Mouse (Mus musculus) midbrain, embryonic 13.5 days (tissue): ENCODE results near the gene Bdkrb2. TPM values are rescaled to one million over a fixed set of nuclear protein-coding genes. Genes with fewer than 3 reads are reported as not detected.

Source experiments
- ATAC-seq: fragments of 200-750 bp; cut with Nextera tagmentation; 2 replicates; pipeline ENCODE4 v1.8.0; 2017; ENCODE audit warnings: mild to moderate bottlenecking, moderate TSS enrichment, moderate library complexity
- H3K27ac ChIP-seq: fragments of 300-500 bp; sonication (generic); 2 replicates; pipeline ENCODE4 v1.5.1; 2015; ENCODE audit warnings: inconsistent platforms, mild to moderate bottlenecking, moderate library complexity
- H3K27me3 ChIP-seq: fragments of 300-500 bp; sonication (generic); 2 replicates; pipeline ENCODE4 v1.6.1; 2015; ENCODE audit warnings: mild to moderate bottlenecking, inconsistent platforms
- H3K36me3 ChIP-seq: fragments of 300-500 bp; sonication (generic); 2 replicates; pipeline ENCODE4 v1.6.1; 2015; ENCODE audit warnings: mild to moderate bottlenecking, inconsistent platforms
- H3K4me1 ChIP-seq: fragments of 300-500 bp; sonication (generic); replicated peaks from 2 replicates; pipeline ENCODE4 v1.6.1; 2015; ENCODE audit warnings: inconsistent platforms
- H3K4me2 ChIP-seq: fragments of 300-500 bp; sonication (generic); replicated peaks from 2 replicates; pipeline ENCODE4 v1.6.1; 2015; ENCODE audit warnings: moderate library complexity, mild to moderate bottlenecking, inconsistent platforms
- H3K4me3 ChIP-seq: fragments of 300-500 bp; sonication (generic); replicated peaks from 2 replicates; pipeline ENCODE4 v1.5.1; 2015; ENCODE audit warnings: mild to moderate bottlenecking, inconsistent platforms
- H3K9ac ChIP-seq: fragments of 300-500 bp; sonication (generic); replicated peaks from 2 replicates; pipeline ENCODE4 v1.6.1; 2015; ENCODE audit warnings: mild to moderate bottlenecking, inconsistent platforms
- H3K9me3 ChIP-seq: fragments of 300-500 bp; sonication (generic); 2 replicates; pipeline ENCODE4 v1.6.1; 2016; ENCODE audit warnings: mild to moderate bottlenecking, inconsistent platforms
- WGBS: fragments of 180-500 bp; shearing (Covaris S2); methylation state at CpG from one replicate; pipeline ENCODE4 v1.1.7; 2015; 5-methylcytosine and 5-hydroxymethylcytosine counted together
- polyA plus RNA-seq: library from polyadenylated mRNA; unstranded; fragments of >200 nt; fragmentation: Nextera tagmentation; extraction: Ambion mirVana; gene quantifications from 2 replicates; pipeline ENCODE4 v1.2.1, GENCODE M21; 2015

Bdkrb2 gene
- polyA plus RNA-seq, 1 experiment from 2014 or later, result 0.77 TPM

GRCm38 (mm10) chr12:105571867-105572266 is 8.8 kb downstream of the Bdkrb2 start:
- H3K9me3 ChIP-seq, result no peaks in the 10 kb centered on the region
- ATAC-seq, result no peak
- 62% methylated on average over 3 of the region's 3 CpGs for WGBS
- no peaks in the 10 kb centered on the region for H3K36me3 ChIP-seq
- no peak overlapping the region for H3K4me2 ChIP-seq
- H3K27me3 ChIP-seq, result no peaks in the 10 kb centered on the region
- H3K27ac ChIP-seq, result no peak overlapping the region
- no peak overlapping the region for H3K4me3 ChIP-seq
- H3K4me1 ChIP-seq, result no peaks in the 10 kb centered on the region
- no peak overlapping the region for H3K9ac ChIP-seq

- no peak overlapping the region for H3K9ac ChIP-seq
- no peak overlapping the region for H3K27ac ChIP-seq
- ATAC-seq, result no peak
- H3K9me3 ChIP-seq, result no peaks in the 10 kb centered on the region
- 81% methylated on average over 2 of the region's 2 CpGs for WGBS
- no peak overlapping the region for H3K4me3 ChIP-seq
- no peaks in the 10 kb centered on the region for H3K4me1 ChIP-seq
- no peak overlapping the region for H3K4me2 ChIP-seq
- H3K27me3 ChIP-seq, result no peaks in the 10 kb centered on the region
- H3K36me3 ChIP-seq, result no peaks in the 10 kb centered on the region
Observed at GRCm38 (mm10) chr12:105572622-105573021, 9.6 kb downstream of the Bdkrb2 start.

GRCm38 (mm10) chr12:105574356-105574755 is 11.3 kb downstream of the Bdkrb2 start:
- ATAC-seq, result no peak
- Histone ChIP-seq H3K27me3 (no peaks in the 10 kb centered on the region), H3K9ac (no peak overlapping the region), H3K4me1 (no peaks in the 10 kb centered on the region), H3K36me3 (no peaks in the 10 kb centered on the region), H3K27ac (no peak overlapping the region), H3K9me3 (no peaks in the 10 kb centered on the region), H3K4me2 (no peak overlapping the region), H3K4me3 (no peak overlapping the region)
- WGBS, result 91% methylated on average over 4 of the region's 4 CpGs

DNA sequence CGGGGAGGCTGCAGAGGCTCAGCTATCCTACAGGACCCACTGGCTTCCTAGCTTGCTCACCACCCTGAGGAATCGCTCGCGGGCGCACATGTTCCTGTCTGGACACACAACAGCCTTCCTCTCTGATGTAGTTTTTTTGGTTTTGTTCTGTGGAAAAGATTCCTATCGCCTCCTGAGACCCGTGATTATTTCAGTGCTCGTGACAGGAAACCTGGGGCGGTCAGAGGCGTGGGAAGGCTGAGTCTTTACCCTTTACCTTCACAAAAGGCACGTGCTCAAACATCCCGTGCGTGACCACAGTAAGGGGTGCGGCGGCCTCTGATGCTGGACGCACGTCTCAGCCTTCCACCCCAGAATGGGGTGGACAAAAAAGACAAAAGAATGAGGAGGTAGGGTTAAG is 17.5 kb downstream of the Bdkrb2 start:
- H3K9me3 ChIP-seq, result no peaks in the 10 kb centered on the region
- no peak overlapping the region for H3K9ac ChIP-seq
- no peaks in the 10 kb centered on the region for H3K27me3 ChIP-seq
- 82% methylated on average over 17 of the region's 17 CpGs for WGBS
- no peaks in the 10 kb centered on the region for H3K36me3 ChIP-seq
- H3K4me2 ChIP-seq, result no peak overlapping the region
- H3K4me1 ChIP-seq, result 0 out of 2 replicates have a peak, but pooled peaks cover 6% of the 10 kb centered on the region
- no peak for ATAC-seq
- no peak overlapping the region for H3K27ac ChIP-seq
- no peak overlapping the region for H3K4me3 ChIP-seq

- Histone ChIP-seq H3K4me1 (0 out of 2 replicates have a peak, but pooled peaks cover 6% of the 10 kb centered on the region), H3K4me3 (no peak overlapping the region), H3K36me3 (no peaks in the 10 kb centered on the region), H3K4me2 (no peak overlapping the region), H3K27me3 (no peaks in the 10 kb centered on the region), H3K9ac (no peak overlapping the region), H3K9me3 (no peaks in the 10 kb centered on the region), H3K27ac (no peak overlapping the region)
- WGBS, result 50% methylated on average over 9 of the region's 9 CpGs
- ATAC-seq, result no peak
Observed at GRCm38 (mm10) chr12:105582486-105582885, 19.5 kb downstream of the Bdkrb2 start.

GRCm38 (mm10) chr12:105583484-105583883 is 20.5 kb downstream of the Bdkrb2 start:
- ATAC-seq, result no peak
- Histone ChIP-seq H3K27ac (no peak overlapping the region), H3K36me3 (no peaks in the 10 kb centered on the region), H3K9me3 (no peaks in the 10 kb centered on the region), H3K4me1 (0 out of 2 replicates have a peak, but pooled peaks cover 6% of the 10 kb centered on the region), H3K9ac (no peak overlapping the region), H3K4me2 (no peak overlapping the region), H3K4me3 (no peak overlapping the region), H3K27me3 (no peaks in the 10 kb centered on the region)
- WGBS, result 12% methylated on average over 2 of the region's 2 CpGs

DNA sequence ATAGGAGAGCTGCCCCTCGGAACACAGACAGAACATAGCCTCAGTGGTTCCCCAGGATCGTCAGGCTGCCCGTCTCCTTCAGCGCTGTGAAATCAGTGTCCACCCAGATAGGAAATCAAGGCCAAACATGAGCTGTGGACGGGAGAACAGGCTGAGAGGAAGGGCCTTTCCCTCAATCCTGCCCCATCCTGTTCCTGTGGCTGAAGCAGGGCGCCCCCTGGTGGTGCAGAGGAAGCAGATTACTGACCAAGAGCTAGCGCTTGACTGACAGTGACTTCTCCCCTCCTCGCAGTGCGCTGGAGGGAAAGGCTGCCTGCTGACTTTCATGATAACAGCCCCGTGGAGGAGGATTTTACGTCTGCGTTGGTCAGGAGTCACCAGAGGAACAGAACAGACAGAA is 21.8 kb downstream of the Bdkrb2 start:
- Histone ChIP-seq H3K4me1 (0 out of 2 replicates have a peak, but pooled peaks cover 6% of the 10 kb centered on the region), H3K27me3 (no peaks in the 10 kb centered on the region), H3K36me3 (no peaks in the 10 kb centered on the region), H3K4me2 (no peak overlapping the region), H3K4me3 (no peak overlapping the region), H3K9me3 (no peaks in the 10 kb centered on the region), H3K27ac (no peak overlapping the region), H3K9ac (no peak overlapping the region)
- peak; percentile 77 for ATAC-seq
- WGBS, result 18% methylated on average over 12 of the region's 12 CpGs

- H3K27me3 ChIP-seq, result no peaks in the 10 kb centered on the region
- ATAC-seq, result no peak
- WGBS, result 85% methylated on average over 8 of the region's 8 CpGs
- H3K4me2 ChIP-seq, result no peak overlapping the region
- H3K27ac ChIP-seq, result no peak overlapping the region
- H3K4me1 ChIP-seq, result 0 out of 2 replicates have a peak, but pooled peaks cover 6% of the 10 kb centered on the region
- H3K9me3 ChIP-seq, result no peaks in the 10 kb centered on the region
- H3K36me3 ChIP-seq, result no peaks in the 10 kb centered on the region
- H3K9ac ChIP-seq, result no peak overlapping the region
- H3K4me3 ChIP-seq, result no peak overlapping the region
Observed at GRCm38 (mm10) chr12:105587526-105587925, 24.5 kb downstream of the Bdkrb2 start.

GRCm38 (mm10) chr12:105590786-105591185 is 27.8 kb downstream of the Bdkrb2 start:
- Histone ChIP-seq H3K4me3 (no peak overlapping the region), H3K4me1 (no peaks in the 10 kb centered on the region), H3K27me3 (no peaks in the 10 kb centered on the region), H3K9me3 (no peaks in the 10 kb centered on the region), H3K27ac (no peak overlapping the region), H3K4me2 (no peak overlapping the region), H3K9ac (no peak overlapping the region), H3K36me3 (no peaks in the 10 kb centered on the region)
- ATAC-seq, result no peak
- WGBS, result 86% methylated on average over 7 of the region's 7 CpGs

GRCm38 (mm10) chr12:105592361-105592761 is 29.3 kb downstream of the Bdkrb2 start:
- H3K9me3 ChIP-seq, result no peaks in the 10 kb centered on the region
- H3K27ac ChIP-seq, result no peak overlapping the region
- no peak overlapping the region for H3K4me2 ChIP-seq
- WGBS, result 97% methylated on average over 23 of the region's 23 CpGs
- no peak for ATAC-seq
- no peaks in the 10 kb centered on the region for H3K36me3 ChIP-seq
- H3K4me1 ChIP-seq, result no peaks in the 10 kb centered on the region
- H3K9ac ChIP-seq, result no peak overlapping the region
- no peak overlapping the region for H3K4me3 ChIP-seq
- H3K27me3 ChIP-seq, result no peaks in the 10 kb centered on the region

DNA sequence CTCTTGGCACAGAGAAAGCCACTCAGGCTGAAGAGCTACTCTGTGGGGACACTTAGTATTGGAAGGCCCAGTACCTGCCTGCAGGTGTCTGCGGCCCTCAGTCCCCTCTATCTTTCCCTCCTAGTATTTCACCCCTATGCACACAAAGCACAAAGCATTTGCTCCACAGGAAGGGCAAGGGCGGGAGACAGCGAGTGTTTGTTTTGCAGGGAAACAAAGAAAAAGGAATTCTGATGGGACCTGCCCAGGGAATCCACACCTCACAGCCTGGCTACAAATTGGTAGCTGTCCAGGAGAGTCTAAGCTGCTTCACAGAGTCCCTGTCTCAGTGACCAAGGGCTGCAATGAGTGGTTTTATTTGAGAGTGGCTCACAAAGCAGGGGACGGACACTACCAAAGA is 30.4 kb downstream of the Bdkrb2 start:
- no peak for ATAC-seq
- Histone ChIP-seq H3K27ac (no peak overlapping the region), H3K27me3 (no peaks in the 10 kb centered on the region), H3K9ac (no peak overlapping the region), H3K4me3 (no peak overlapping the region), H3K4me1 (no peaks in the 10 kb centered on the region), H3K36me3 (no peaks in the 10 kb centered on the region), H3K9me3 (no peaks in the 10 kb centered on the region), H3K4me2 (no peak overlapping the region)
- 52% methylated on average over 4 of the region's 4 CpGs for WGBS

DNA sequence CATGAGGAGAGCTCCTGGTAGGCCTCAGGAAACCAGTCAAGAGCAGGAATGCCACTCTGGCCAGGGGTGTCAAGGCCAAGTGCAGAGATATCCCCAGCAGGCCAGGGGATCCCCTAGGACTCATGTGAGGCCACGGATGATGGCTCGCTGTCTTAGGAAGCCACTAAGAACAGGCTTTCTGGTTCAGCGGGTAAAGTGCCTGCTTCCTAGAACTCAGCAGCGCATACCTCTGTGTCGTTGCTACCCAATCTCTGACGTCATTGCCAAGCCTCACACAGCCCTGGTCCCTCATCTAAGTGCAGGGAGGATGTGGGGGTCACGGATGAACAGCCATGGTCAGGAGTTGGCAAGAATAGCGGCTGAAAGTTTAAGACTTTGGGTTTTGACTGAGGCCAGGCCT is 34.1 kb downstream of the Bdkrb2 start:
- Histone ChIP-seq H3K27me3 (no peaks in the 10 kb centered on the region), H3K36me3 (no peaks in the 10 kb centered on the region), H3K9ac (no peak overlapping the region), H3K9me3 (no peaks in the 10 kb centered on the region), H3K4me2 (no peak overlapping the region), H3K4me3 (no peak overlapping the region), H3K4me1 (peaks cover 16% of the 10 kb centered on the region; the same call in 1 of the 2 replicates), H3K27ac (no peak overlapping the region)
- 83% methylated on average over 8 of the region's 8 CpGs for WGBS
- no peak for ATAC-seq

GRCm38 (mm10) chr12:105598503-105598902 is 35.5 kb downstream of the Bdkrb2 start:
- no peak for ATAC-seq
- peaks cover 16% of the 10 kb centered on the region; the same call in 1 of the 2 replicates for H3K4me1 ChIP-seq
- no peaks in the 10 kb centered on the region for H3K27me3 ChIP-seq
- no peak overlapping the region for H3K4me3 ChIP-seq
- WGBS, result 80% methylated on average over 10 of the region's 10 CpGs
- no peak overlapping the region for H3K27ac ChIP-seq
- H3K36me3 ChIP-seq, result no peaks in the 10 kb centered on the region
- H3K9ac ChIP-seq, result no peak overlapping the region
- no peak overlapping the region for H3K4me2 ChIP-seq
- H3K9me3 ChIP-seq, result no peaks in the 10 kb centered on the region
